Mouse (Mus musculus): ENCODE measurements around the gene Ankrd33.

Gene Ankrd33

DNA sequence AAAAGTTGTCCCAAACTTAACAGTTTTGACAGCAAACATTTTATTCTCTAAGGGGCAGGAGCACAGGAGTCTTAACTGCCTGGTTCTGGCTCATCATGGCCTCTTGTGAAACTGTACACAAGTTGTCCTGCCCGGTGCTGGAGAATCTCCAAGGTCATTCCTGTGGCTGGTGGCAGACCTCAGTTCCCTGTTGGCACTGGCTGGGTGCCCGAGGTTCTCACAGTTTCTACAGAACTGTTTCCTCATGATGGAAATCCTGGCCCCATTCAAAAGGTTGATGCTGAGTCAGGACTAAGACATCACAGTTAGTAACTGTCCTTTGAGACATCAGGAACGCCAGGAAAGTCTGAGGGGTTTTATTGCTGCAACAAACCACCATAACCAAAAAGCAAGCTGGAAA lies 28.6 kb upstream of the Ankrd33 start:
- DNase-seq (ENCODE audit: low read depth): no peak

- no peak for DNase-seq (ENCODE audit: low read depth)
Observed at GRCm38 (mm10) chr15:101088291-101088690, 27.3 kb upstream of the Ankrd33 start.

DNA sequence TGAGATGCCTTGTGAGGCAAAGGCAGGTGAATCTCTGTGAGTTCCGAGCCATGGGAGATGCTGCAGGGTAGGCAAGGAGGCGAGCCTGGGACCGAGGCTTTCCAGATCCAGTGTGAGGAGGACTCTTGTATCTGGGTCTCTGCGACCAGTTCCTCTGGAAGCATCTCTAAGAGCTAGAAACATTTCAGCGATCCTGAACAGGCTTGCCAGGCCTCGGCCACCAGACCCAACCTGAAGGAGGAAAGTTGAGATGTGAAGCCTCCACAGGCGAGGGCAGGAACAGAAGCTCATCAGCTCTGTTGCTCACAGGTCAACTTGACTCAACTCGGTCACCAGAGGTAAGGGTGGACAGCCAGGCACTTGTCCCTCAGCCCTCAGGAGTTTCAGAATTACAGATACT lies 24.0 kb upstream of the Ankrd33 start:
- no peak for DNase-seq (ENCODE audit: low read depth)

DNA sequence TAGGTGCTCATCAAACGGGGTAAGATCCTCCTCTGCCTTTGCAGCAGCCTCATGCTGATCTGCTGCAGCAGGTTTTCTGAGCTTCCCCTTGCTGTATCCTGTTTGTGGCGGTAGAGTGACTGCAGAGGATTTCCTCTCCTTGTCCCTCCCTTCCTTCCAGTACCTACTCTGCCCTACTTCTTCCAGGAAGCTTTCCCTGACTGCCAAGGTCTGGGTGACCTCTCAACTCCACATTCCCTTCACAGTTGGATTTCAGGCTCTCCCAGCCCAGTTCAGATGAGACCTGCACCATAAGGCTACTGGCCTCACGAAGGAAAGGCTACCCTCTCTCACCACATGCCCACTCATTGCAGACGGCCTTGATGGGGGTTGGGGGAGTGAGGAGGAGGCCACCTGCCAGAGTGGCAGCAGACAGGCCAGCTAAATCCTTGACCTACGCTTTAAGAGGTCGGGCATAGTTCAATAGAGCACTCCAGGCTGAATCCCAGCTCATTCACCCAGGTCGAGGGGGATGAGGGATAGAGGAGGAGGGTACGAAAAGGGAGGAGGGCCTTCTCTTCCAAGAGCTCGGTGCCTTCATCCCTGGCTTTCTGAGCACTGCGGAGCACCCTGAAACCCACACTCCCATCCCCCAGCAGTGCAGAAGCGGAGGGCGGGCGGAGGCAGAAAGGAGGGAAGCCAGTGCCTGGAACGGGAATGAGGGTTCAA lies 23.3 kb upstream of the Ankrd33 start:
- no peak for DNase-seq (ENCODE audit: low read depth)

DNA sequence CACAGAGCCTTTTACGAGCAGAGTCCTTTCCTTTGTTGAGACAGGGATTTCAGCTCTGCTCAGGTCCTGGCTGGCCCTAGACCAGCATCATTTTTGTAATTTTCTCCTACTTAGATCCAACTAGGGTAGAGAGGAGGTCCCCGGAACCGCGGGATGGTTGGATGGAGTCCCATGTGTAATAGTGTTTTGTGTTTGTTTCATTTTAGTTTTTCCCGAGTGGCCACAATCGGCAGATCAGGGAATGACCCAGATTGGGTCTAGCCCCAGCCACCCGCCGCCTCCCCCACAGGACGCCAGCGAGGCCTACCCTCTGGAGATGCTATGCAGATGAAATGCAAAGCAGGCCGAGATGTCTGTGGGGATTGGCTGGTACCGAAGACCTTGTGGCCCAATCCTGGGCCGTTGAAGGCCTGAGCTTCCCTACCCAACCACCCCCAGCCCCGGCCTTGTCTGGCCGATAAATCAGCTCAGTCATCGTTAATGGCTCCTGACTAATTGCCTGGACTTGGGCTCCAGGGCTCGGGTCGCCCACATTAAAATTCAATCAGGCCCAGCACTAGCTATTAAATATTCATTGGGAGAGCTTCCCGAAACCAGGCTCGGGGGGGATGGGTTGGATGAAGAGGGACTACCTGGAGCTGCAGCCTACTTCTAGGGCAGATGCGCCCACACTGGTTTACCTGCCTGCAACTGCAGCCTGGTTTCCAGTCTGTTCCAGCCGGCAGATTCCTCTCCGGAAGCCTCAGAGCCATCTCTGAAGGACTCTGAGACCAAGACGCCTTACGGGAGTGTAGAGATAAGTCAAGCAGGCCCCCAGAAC lies 22.5 kb upstream of the Ankrd33 start:
- DNase-seq (ENCODE audit: low read depth): no peak

DNA sequence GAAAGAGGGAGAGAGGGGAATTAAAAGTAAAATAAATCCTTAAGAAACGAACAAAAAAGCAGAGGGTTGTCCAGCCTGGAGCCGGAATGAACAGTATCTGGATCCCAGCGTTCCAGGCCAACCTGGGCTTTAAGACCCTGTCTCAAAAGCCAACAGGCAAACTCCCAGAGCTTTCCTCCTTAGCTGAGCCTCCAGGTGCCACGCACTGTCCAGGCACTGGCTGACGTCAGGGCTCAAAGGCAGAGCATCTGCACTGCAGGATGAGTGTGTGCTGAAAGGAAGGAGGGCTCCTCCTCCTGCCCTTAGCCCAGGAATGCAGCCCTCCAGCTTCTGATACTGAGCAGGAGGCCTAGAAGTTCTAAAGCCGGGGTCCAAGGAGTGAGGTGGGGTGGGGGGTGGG lies 21.6 kb upstream of the Ankrd33 start:
- no peak for DNase-seq (ENCODE audit: low read depth)

GRCm38 (mm10) chr15:101094979-101095378 lies 20.6 kb upstream of the Ankrd33 start:
- no peak for DNase-seq (ENCODE audit: low read depth)

DNA sequence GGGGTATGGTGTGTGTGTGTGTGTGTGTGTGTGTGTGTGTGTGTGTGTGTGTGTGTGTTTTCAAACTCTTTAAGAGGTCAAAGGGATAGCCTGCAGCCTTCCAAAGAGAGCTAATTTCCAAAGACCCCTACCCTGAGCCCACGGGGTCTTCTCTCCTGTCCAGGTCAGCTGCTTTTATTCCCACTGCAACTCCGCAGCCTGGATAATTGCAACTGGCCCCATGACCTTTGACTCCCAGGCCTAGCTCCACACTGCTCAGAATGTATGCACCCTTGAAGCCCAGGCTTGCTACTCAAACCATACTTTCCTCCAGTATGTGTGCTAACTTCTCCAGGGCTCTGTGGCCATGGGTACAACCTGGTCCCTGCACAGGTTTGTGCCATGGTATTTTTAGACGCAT lies 20.2 kb upstream of the Ankrd33 start:
- no peak for DNase-seq (ENCODE audit: low read depth)

DNA sequence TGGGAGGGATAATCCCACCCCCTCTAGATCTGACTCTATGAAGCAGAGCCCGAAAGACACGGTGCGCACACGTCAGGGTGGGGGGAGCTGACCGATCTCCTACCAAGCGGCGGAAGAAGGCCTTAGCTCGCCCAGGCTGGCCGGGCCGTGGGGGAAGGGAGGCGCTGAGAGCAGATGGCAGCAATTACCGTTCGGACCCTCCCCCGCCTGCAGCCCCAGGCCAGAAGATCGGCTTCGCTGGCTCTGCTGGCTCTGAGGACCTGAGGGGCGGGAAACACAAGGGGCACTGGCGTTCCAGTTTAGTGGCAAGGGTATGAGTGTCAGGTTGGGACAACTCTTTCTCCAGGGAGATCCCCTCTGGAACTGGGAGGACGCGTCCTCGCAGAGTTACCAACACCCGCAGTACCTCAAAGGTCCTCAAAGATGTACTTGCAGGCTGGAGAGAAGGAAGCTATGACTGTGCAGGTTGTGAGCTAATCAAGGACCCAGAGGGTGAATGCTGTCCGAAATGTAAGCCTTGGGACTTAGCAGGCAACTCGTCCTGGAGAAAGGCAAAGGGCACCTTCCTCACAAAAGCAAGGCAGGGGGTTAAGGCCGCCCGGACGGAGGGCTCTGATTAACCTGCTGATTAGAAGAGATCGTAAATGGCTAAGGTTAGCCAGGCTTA lies 17.4 kb upstream of the Ankrd33 start:
- DNase-seq (ENCODE audit: low read depth): no peak

DNA sequence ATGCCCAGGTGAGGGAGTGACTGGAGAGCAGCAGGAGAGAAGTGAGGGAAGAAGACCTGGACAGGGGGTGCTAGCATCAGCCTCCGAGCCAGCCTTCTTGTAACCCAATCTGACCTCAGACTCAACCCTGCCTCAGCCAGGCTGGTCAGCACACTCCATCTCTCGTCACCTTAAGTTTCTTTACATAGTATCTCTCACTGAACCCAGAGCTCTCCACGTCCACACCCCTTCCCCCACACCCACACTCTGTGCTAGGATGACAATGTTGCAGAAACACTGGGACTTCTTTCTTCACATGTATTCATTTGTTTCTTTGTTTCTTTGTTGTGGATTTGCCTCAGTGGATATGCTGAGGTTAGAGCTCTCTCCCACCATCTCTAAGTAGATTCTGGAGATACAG lies 14.6 kb upstream of the Ankrd33 start:
- DNase-seq (ENCODE audit: low read depth): no peak

GRCm38 (mm10) chr15:101103605-101104304 lies 11.8 kb upstream of the Ankrd33 start:
- DNase-seq (ENCODE audit: low read depth): no peak

DNA sequence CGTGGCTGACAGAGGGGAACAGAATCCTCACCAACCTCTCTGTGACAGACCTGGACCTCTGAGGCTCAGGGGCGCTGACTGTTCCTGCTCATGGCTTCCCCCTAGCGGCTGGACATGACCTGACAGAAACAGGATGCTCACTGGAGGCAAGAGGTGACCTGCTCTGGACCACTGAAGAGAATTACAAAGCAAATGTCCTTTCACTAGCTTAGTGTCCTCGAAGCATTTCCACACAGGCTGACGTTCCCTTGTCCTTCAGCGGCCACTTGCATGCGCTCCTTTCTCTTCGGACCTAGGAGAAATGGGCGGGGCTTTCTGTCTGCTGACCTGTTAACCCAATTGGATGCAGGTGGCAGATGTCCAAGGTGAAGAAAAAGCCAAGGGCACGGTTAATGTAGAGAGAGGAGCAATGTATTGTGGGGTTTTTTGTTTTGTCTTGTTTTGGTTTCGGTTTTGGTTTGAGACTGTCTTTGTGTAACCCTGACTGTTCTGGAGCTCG lies 10.0 kb upstream of the Ankrd33 start:
- peak; percentile 86 for DNase-seq (ENCODE audit: low read depth)

DNA sequence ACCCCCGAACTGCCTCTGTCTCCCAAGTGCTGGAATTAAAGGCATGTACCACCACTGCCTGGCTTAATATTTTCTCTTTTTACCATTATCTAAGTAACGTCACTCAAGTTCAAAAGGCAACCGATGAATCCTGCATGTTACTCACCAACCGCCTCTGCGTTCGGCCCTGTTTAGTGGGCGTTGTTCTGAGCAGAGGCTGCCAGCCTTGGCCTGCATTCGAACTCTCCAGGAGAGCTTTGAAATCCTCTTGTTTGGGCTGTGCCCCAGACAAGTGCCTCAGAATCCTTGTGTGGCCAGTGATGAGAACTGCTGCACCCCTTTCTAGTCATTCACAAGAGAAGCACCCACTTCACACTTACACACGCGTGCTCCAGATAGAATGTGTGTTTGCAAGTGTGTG lies 9.5 kb upstream of the Ankrd33 start:
- no peak for DNase-seq (ENCODE audit: low read depth)

GRCm38 (mm10) chr15:101107906-101108671 lies 7.5 kb upstream of the Ankrd33 start:
- DNase-seq (ENCODE audit: low read depth): no peak

DNA sequence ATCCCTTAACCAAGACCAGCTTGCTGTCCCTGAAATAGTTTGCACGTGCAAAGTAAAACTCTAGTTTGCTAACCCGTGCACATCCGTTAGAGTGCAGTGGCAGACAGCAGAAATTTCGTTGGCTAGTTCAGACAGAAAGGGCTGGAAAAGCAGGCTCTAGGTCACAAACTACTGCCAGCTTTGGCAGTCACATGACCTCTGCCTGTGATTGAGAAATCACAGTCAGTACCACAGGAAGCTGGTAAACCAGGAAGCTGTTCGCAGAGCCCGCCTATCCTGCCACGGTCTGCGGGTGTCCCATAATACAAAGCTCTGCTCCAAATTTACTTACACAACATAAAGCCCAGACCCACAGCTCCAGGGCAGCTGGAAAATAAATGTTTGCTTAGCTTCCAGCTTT lies 2.4 kb upstream of the Ankrd33 start:
- DNase-seq (ENCODE audit: low read depth): peak; percentile 60

- peak; percentile 30 for DNase-seq (ENCODE audit: low read depth)
Observed at GRCm38 (mm10) chr15:101113778-101114177, 1.8 kb upstream of the Ankrd33 start.

- no peak for DNase-seq (ENCODE audit: low read depth)
Observed at GRCm38 (mm10) chr15:101118399-101119125, 3.0 kb downstream of the Ankrd33 start.

DNA sequence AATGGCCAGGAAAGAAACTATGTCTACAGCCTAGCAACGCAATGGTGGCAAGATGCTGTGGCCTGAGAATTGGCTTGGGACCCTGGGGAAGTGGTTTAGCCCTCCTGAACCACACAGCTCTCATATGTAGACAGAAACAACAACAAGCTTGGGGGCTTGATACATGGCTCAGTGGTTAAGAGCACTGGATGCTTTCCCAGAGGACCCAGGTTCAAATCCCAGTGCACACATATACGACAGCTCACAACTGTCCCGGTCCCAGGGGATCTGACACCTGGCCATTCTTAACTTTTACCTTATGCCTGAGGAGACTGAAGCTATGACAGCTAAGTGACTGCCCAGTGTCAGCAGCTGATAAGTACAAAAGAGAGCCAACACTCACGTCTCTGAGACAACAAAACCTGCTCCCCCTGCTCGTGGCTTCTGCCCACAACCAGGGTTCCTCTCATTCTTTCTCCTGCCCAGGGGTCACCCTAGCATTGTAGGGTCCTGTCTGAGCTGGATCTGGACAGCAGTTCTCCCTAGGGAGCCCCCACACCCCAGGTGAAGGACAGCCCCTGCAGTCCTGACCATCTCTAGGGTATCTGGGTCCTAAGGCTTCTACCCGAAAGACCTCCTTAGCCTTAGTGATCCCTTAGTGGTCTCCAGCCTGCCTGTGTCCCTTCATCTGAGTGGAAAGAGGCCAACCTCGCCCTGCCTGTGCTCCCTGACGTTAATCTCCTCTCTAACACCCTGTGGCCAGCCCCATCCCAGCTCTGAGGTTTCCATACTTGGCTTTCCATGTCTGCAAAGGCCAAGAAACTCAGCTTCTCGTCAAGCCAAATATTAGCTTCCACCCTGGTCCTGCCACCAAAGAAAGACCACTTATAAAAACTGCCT lies 6.1 kb downstream of the Ankrd33 start:
- no peak for DNase-seq (ENCODE audit: low read depth)

DNA sequence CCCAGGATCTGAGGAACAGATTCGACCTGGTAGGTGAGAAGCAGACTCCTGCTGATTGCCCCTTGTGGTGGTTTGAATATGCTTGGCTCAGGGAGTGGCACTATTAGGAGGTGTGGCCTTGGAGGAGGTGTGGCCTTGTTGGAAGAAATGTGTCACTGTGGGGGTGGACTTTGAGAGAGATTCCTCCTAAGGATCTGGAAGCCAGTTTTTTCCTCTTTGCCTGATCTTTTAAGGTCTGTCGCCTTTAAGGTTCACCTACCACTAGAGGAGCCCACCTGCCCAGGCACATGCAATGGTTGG lies 6.7 kb downstream of the Ankrd33 start:
- no peak for DNase-seq (ENCODE audit: low read depth)

DNA sequence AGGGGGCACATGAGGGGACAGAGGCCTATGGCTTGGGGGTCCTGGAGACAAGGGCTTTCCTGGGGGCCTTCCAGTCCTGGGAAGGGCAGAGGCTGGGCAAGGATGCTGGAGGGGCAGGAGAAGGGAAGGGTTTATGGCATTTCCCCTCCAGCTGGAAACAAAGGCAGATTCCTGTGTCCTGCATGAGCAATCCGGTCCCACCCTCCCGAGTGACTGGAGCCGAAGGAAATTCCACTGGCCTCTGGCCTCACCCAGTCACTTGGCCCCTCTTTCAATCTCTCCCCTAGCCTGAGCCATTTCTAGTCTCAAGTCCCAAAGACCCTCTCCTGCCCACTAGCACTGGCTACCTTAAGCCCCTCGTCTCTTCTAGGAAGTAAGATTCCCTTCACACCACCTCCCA lies 7.6 kb downstream of the Ankrd33 start:
- DNase-seq (ENCODE audit: low read depth): no peak

Measured in induced T-regulatory cell, adult 2 months (primary cell).